14 mouse cellular contexts compared by ENCODE assay signal in the genomic region with DNA sequence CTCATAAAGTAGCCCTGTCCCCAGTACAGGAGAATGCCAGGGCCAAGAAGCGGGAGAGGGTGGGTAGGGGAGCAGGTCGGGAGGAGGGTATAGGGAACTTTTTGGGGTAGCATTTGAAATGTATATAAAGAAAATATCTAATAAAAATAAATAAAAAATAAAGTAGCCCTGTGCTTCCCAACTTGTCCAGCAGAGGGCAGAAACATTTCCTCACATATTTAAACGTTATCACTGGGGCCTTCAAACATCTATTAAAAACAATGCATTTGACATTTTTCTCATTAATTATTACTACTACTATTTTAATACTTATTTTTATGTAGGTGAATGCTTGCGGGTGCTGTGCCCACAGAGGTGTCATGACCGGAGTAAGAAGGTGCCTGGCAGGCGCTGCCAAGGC. TPM values are rescaled to one million over a fixed set of nuclear protein-coding genes. Genes with fewer than 3 reads are reported as not detected.
A peak's percentile ranks its signal among the peaks of the same experiment; 100 is the strongest.
DNase-seq lines count a peak whose midpoint lies in the region; ATAC-seq and TF ChIP-seq lines count a peak whose summit lies in the region.
"Had no signal": no experiment of that assay in that cellular context is flagged by ENCODE, and none has a peak within 500 bp of the region (broad histone marks: within the 10 kb centered on the region; RNA-seq: fewer than 3 reads in every experiment).

No protein-coding gene starts in this region.

- H3K36me3 ChIP-seq in kidney, adult 2 months (ENCODE audit: control insufficient read depth, insufficient read depth, low read length): no peaks in the 10 kb centered on the region
- 0 out of 2 replicates have a peak, but pooled peaks cover 7% of the 10 kb centered on the region for H3K36me3 ChIP-seq in midbrain, postnatal 0 days (ENCODE audit: insufficient read depth, low read length)
- peaks cover 6% of the 10 kb centered on the region; the same call in 1 of the 2 replicates for H3K36me3 ChIP-seq in midbrain, embryonic 16.5 days (ENCODE audit: control insufficient read depth, insufficient read depth, low read length)

- H3K9ac ChIP-seq in midbrain, postnatal 0 days (replicated peaks; ENCODE audit: low read length, poor library complexity, severe bottlenecking): no peak overlapping the region
- no peak overlapping the region for H3K9ac ChIP-seq in midbrain, embryonic 16.5 days (ENCODE audit: low read depth, low read length)
- H3K9ac ChIP-seq: forebrain, embryonic 15.5 days; liver, embryonic 15.5 days; midbrain, embryonic 15.5 days had no signal

- H3K4me2 ChIP-seq in midbrain, postnatal 0 days (ENCODE audit: low read depth, low read length, poor library complexity, severe bottlenecking): no peak overlapping the region
- no peak overlapping the region for H3K4me2 ChIP-seq in midbrain, embryonic 16.5 days (ENCODE audit: low read length)
- H3K4me2 ChIP-seq: forebrain, embryonic 15.5 days; liver, embryonic 15.5 days; midbrain, embryonic 15.5 days had no signal

- no peaks in the 10 kb centered on the region for H3K27me3 ChIP-seq in kidney, adult 2 months (replicated peaks; ENCODE audit: control insufficient read depth, insufficient read depth, low read length)
- 0 out of 2 replicates have a peak, but pooled peaks cover 3% of the 10 kb centered on the region for H3K27me3 ChIP-seq in midbrain, postnatal 0 days (ENCODE audit: insufficient read depth, low read length)
- no peaks in the 10 kb centered on the region; the same call in 1 of the 2 replicates for H3K27me3 ChIP-seq in midbrain, embryonic 16.5 days (ENCODE audit: control insufficient read depth, insufficient read depth, low read depth, low read length)
- H3K27me3 ChIP-seq: forebrain, embryonic 15.5 days; midbrain, embryonic 15.5 days had no signal

- H3K4me1 ChIP-seq in kidney, adult 2 months (ENCODE audit: control insufficient read depth, insufficient read depth, low read length): peaks cover 3% of the 10 kb centered on the region; the same call in 1 of the 2 replicates
- H3K4me1 ChIP-seq in midbrain, postnatal 0 days (ENCODE audit: insufficient read depth, low read length): no peaks in the 10 kb centered on the region
- H3K4me1 ChIP-seq in midbrain, embryonic 16.5 days (ENCODE audit: control insufficient read depth, insufficient read depth, low read length): peaks cover 12% of the 10 kb centered on the region

- no peaks in the 10 kb centered on the region for H3K9me3 ChIP-seq in midbrain, postnatal 0 days (ENCODE audit: low read length)
- no peaks in the 10 kb centered on the region for H3K9me3 ChIP-seq in midbrain, embryonic 16.5 days (replicated peaks; ENCODE audit: control insufficient read depth, low read length, poor library complexity, severe bottlenecking)
- H3K9me3 ChIP-seq: forebrain, embryonic 15.5 days; heart, embryonic 10.5 days; liver, embryonic 15.5 days; midbrain, embryonic 15.5 days had no signal

- H3K4me3 ChIP-seq in kidney, adult 2 months (ENCODE audit: insufficient read depth, low read depth, low read length): no peak overlapping the region
- H3K4me3 ChIP-seq in midbrain, postnatal 0 days (ENCODE audit: low read depth, low read length): no peak overlapping the region
- H3K4me3 ChIP-seq in midbrain, embryonic 16.5 days (ENCODE audit: low read depth, low read length): no peak overlapping the region
- H3K4me3 ChIP-seq: forebrain, embryonic 15.5 days; heart, embryonic 10.5 days; liver, embryonic 15.5 days; midbrain, embryonic 15.5 days had no signal

- no peak for TF ChIP-seq CTCF in kidney, adult 2 months (conservative IDR thresholded peaks at IDR 0.05; ENCODE audit: insufficient read depth, insufficient read length, low read depth, low read length)
- TF ChIP-seq CTCF in midbrain, postnatal 0 days (IDR thresholded peaks at IDR 0.05): peak; percentile 70

- no peak for TF ChIP-seq POLR2A in kidney, adult 2 months (IDR thresholded peaks at IDR 0.05; ENCODE audit: low read depth, low read length)

- peak; percentile 21 for DNase-seq in embryo, embryonic 10.5 days (ENCODE audit: low spot score)
- no peak for DNase-seq in embryo, embryonic 10 days (ENCODE audit: low spot score)
- DNase-seq in kidney, adult 2 months: peak; percentile 12
- no peak for DNase-seq in kidney, adult 8-10 months
- DNase-seq in midbrain, postnatal 0 days (ENCODE audit: low spot score): no peak
- DNase-seq in thymus, postnatal 10 days (ENCODE audit: low spot score in 2 of 2): no peak
- DNase-seq in thymus, postnatal 25 days: no peak

- ATAC-seq in midbrain, postnatal 0 days (ENCODE audit: low FRiP score): no peak
- no peak for ATAC-seq in midbrain, embryonic 16.5 days
- ATAC-seq: forebrain, embryonic 15.5 days; intestine, embryonic 16.5 days; midbrain, embryonic 15.5 days had no signal

- 59% methylated on average over 6 of the region's 6 CpGs for WGBS in kidney, adult 2 months
- 56% methylated on average over 6 of the region's 6 CpGs for WGBS in midbrain, postnatal 0 days
- 58% methylated on average over 6 of the region's 6 CpGs for WGBS in midbrain, embryonic 16.5 days

- H3K27ac ChIP-seq in kidney, adult 2 months (ENCODE audit: insufficient read depth, low read depth, low read length): no peak overlapping the region
- H3K27ac ChIP-seq in midbrain, postnatal 0 days (ENCODE audit: low read depth, low read length): no peak overlapping the region
- H3K27ac ChIP-seq in midbrain, embryonic 16.5 days (ENCODE audit: low read length): no peak overlapping the region
- H3K27ac ChIP-seq: forebrain, embryonic 15.5 days; heart, embryonic 10.5 days; liver, embryonic 15.5 days; midbrain, embryonic 15.5 days had no signal

RNA-seq across cellular contexts. Expression of a gene that starts 1.9 kb away (rescaled TPM):
- polyA plus RNA-seq in kidney, adult 2 months (2012; rRNA removed): 23.6 and 27.1 TPM in 2 replicates
- total RNA-seq in midbrain, postnatal 0 days (2014; rRNA removed): 24.5 and 24.8 TPM in 2 replicates
- polyA plus RNA-seq in midbrain, postnatal 0 days (2015; fragmentation: Nextera tagmentation; extraction: Ambion mirVana): 16.8 and 19.0 TPM in 2 replicates
- polyA plus RNA-seq in midbrain, embryonic 16.5 days (2015; fragmentation: Nextera tagmentation; extraction: Ambion mirVana): 34.1 and 36.4 TPM in 2 replicates

RNA-seq across cellular contexts. Expression of a gene that starts 14.7 kb away (rescaled TPM):
- polyA plus RNA-seq in kidney, adult 2 months (2012; rRNA removed): 0.06 TPM in 1 of 2 replicates, not detected in the other
- total RNA-seq in midbrain, postnatal 0 days (2014; rRNA removed): not detected in 2 replicates
- not detected in 2 replicates for polyA plus RNA-seq in midbrain, postnatal 0 days (2015; fragmentation: Nextera tagmentation; extraction: Ambion mirVana)
- polyA plus RNA-seq in midbrain, embryonic 16.5 days (2015; fragmentation: Nextera tagmentation; extraction: Ambion mirVana): not detected in 2 replicates
- polyA plus RNA-seq: forebrain, embryonic 15.5 days; heart, embryonic 10.5 days; liver, embryonic 15.5 days; midbrain, embryonic 15.5 days; thymus, postnatal 0 days had no signal

RNA-seq across cellular contexts. Expression of a gene that starts 18.0 kb away (rescaled TPM):
- 0.07 and 0.08 TPM in 2 replicates for polyA plus RNA-seq in kidney, adult 2 months (2012; rRNA removed)
- 0.33 and 0.49 TPM in 2 replicates for total RNA-seq in midbrain, postnatal 0 days (2014; rRNA removed)
- 0.12 and 0.36 TPM in 2 replicates for polyA plus RNA-seq in midbrain, postnatal 0 days (2015; fragmentation: Nextera tagmentation; extraction: Ambion mirVana)
- 0.34 and 0.45 TPM in 2 replicates for polyA plus RNA-seq in midbrain, embryonic 16.5 days (2015; fragmentation: Nextera tagmentation; extraction: Ambion mirVana)
- polyA plus RNA-seq: midbrain, embryonic 15.5 days had no signal

RNA-seq across cellular contexts. Expression of a gene that starts 26.5 kb away (rescaled TPM):
- 10.1 and 12.6 TPM in 2 replicates for polyA plus RNA-seq in kidney, adult 2 months (2012; rRNA removed)
- total RNA-seq in midbrain, postnatal 0 days (2014; rRNA removed): 12.4 and 12.8 TPM in 2 replicates
- polyA plus RNA-seq in midbrain, postnatal 0 days (2015; fragmentation: Nextera tagmentation; extraction: Ambion mirVana): 6.7 and 8.5 TPM in 2 replicates
- polyA plus RNA-seq in midbrain, embryonic 16.5 days (2015; fragmentation: Nextera tagmentation; extraction: Ambion mirVana): 8.7 and 9.9 TPM in 2 replicates

Comparison
In these comparisons a context has a peak if more than half of its experiments do, and no peak if none do; other contexts are left out.
1. DNase-seq: peak in embryo, embryonic 10.5 days (single experiment) and kidney, adult 2 months (single experiment); none in embryo, embryonic 10 days (single experiment), kidney, adult 8-10 months (0 of 2), midbrain, postnatal 0 days (single experiment), thymus, postnatal 10 days (0 of 2) and thymus, postnatal 25 days (single experiment).